Mouse (Mus musculus) liver, postnatal 0 days (tissue): ENCODE data around the gene Gm49366.
"Not testable (repeated sequence)": the region's sequence is repeated elsewhere in the genome, so short reads cannot be mapped to it uniquely, and the experiment has no call there.

Source experiments
- CTCF ChIP-seq: sonication (generic); IDR thresholded peaks from 2 replicates; pipeline ENCODE4 v1.5.1; 2016; ENCODE audit warnings: antibody characterized with exemption, low read depth
- EP300 ChIP-seq: IDR thresholded peaks from 2 replicates; pipeline ENCODE4 v1.6.1; 2016; ENCODE audit warnings: antibody characterized with exemption, low read depth, mild to moderate bottlenecking

GRCm38 (mm10) chr12:84009171-84009965 is 29.4 kb upstream of the Gm49366 start, which contains the start of gene Acot1:
- not testable (repeated sequence) for TF ChIP-seq CTCF, EP300
